Mouse (Mus musculus) intestine, embryonic 15.5 days (tissue): ENCODE data around the gene Heg1. TPM values are rescaled to one million over a fixed set of nuclear protein-coding genes. Genes with fewer than 3 reads are reported as not detected.

ENCODE experiments used
- ATAC-seq: fragments of 200-750 bp; cut with Nextera tagmentation; 2 replicates; pipeline ENCODE4 v1.8.0; 2017; ENCODE audit warnings: moderate TSS enrichment, moderate library complexity
- H3K27ac ChIP-seq: fragments of 300-500 bp; sonication (generic); 2 replicates; pipeline ENCODE4 v1.5.1; 2015; ENCODE audit warnings: mild to moderate bottlenecking, inconsistent platforms
- H3K27me3 ChIP-seq: fragments of 300-500 bp; sonication (generic); replicated peaks from 2 replicates; pipeline ENCODE4 v1.6.1; 2015; ENCODE audit warnings: inconsistent platforms
- H3K36me3 ChIP-seq: fragments of 300-500 bp; sonication (generic); 2 replicates; pipeline ENCODE4 v1.6.1; 2015; ENCODE audit warnings: inconsistent platforms
- H3K4me1 ChIP-seq: fragments of 300-500 bp; sonication (generic); replicated peaks from 2 replicates; pipeline ENCODE4 v1.6.1; 2015; ENCODE audit warnings: inconsistent platforms
- H3K4me2 ChIP-seq: fragments of 300-500 bp; sonication (generic); replicated peaks from 2 replicates; pipeline ENCODE4 v1.6.1; 2015; ENCODE audit warnings: mild to moderate bottlenecking, inconsistent platforms
- H3K4me3 ChIP-seq: fragments of 300-500 bp; sonication (generic); replicated peaks from 2 replicates; pipeline ENCODE4 v1.5.1; 2015; ENCODE audit warnings: inconsistent platforms
- H3K9ac ChIP-seq: fragments of 300-500 bp; sonication (generic); 2 replicates; pipeline ENCODE4 v1.6.1; 2015; ENCODE audit warnings: inconsistent platforms
- H3K9me3 ChIP-seq: fragments of 300-500 bp; sonication (generic); 2 replicates; pipeline ENCODE4 v1.6.1; 2016; ENCODE audit warnings: inconsistent platforms
- WGBS: fragments of 180-500 bp; shearing (Covaris S2); methylation state at CpG from one replicate; pipeline ENCODE4 v1.1.7; 2015; 5-methylcytosine and 5-hydroxymethylcytosine counted together
- polyA plus RNA-seq: library from polyadenylated mRNA; unstranded; fragments of >200 nt; fragmentation: Nextera tagmentation; extraction: Ambion mirVana; gene quantifications from 2 replicates; pipeline ENCODE4 v1.2.1, GENCODE M21; 2015

Heg1 gene
- polyA plus RNA-seq, 1 experiment from 2014 or later = 21.2 TPM

GRCm38 (mm10) chr16:33755961-33756360, 71.8 kb downstream of the Heg1 start:
- peaks cover 14% of the 10 kb centered on the region; the same call in 1 of the 2 replicates for H3K36me3 ChIP-seq
- no peak overlapping the region for H3K4me2 ChIP-seq
- H3K9ac ChIP-seq = no peak overlapping the region
- peaks cover 5% of the 10 kb centered on the region; the same call in 1 of the 2 replicates for H3K4me1 ChIP-seq
- H3K4me3 ChIP-seq = no peak overlapping the region
- no peak for ATAC-seq
- no peak overlapping the region for H3K27ac ChIP-seq
- no peaks in the 10 kb centered on the region for H3K27me3 ChIP-seq
- WGBS = 57% methylated on average over 16 of the region's 16 CpGs
- H3K9me3 ChIP-seq = no peaks in the 10 kb centered on the region

GRCm38 (mm10) chr16:33756396-33756795, 72.2 kb downstream of the Heg1 start:
- no peak for ATAC-seq
- Histone ChIP-seq H3K4me1 (peaks cover 5% of the 10 kb centered on the region; the same call in 1 of the 2 replicates), H3K36me3 (peaks cover 14% of the 10 kb centered on the region), H3K9me3 (no peaks in the 10 kb centered on the region), H3K27me3 (no peaks in the 10 kb centered on the region), H3K4me3 (no peak overlapping the region), H3K9ac (no peak overlapping the region), H3K4me2 (no peak overlapping the region), H3K27ac (no peak overlapping the region)
- WGBS = 66% methylated on average over 6 of the region's 6 CpGs

GRCm38 (mm10) chr16:33759207-33759606, 75.0 kb downstream of the Heg1 start:
- Histone ChIP-seq H3K36me3 (peaks cover 16% of the 10 kb centered on the region), H3K9me3 (no peaks in the 10 kb centered on the region), H3K27me3 (no peaks in the 10 kb centered on the region), H3K9ac (no peak overlapping the region), H3K27ac (no peak overlapping the region), H3K4me1 (peaks cover 10% of the 10 kb centered on the region), H3K4me3 (no peak overlapping the region), H3K4me2 (no peak overlapping the region)
- WGBS = 76% methylated on average over 7 of the region's 7 CpGs
- ATAC-seq = peak; percentile 59

- Histone ChIP-seq H3K27me3 (no peaks in the 10 kb centered on the region), H3K9me3 (no peaks in the 10 kb centered on the region), H3K36me3 (peaks cover 12% of the 10 kb centered on the region), H3K4me2 (no peak overlapping the region), H3K4me1 (peaks cover 10% of the 10 kb centered on the region), H3K9ac (no peak overlapping the region), H3K4me3 (no peak overlapping the region), H3K27ac (peak overlapping the region; percentile 54; the same call in 1 of the 2 replicates)
- no peak for ATAC-seq
- WGBS = 40% methylated on average over 5 of the region's 5 CpGs
These were observed 76.4 kb downstream of the Heg1 start for GRCm38 (mm10) chr16:33760542-33760941.

- H3K36me3 ChIP-seq = peaks cover 11% of the 10 kb centered on the region
- 80% methylated on average over 11 of the region's 11 CpGs for WGBS
- peaks cover 10% of the 10 kb centered on the region for H3K4me1 ChIP-seq
These were observed 76.8 kb downstream of the Heg1 start for GRCm38 (mm10) chr16:33760996-33761395.

GRCm38 (mm10) chr16:33764501-33765193, 80.5 kb downstream of the Heg1 start:
- WGBS = 40% methylated on average over 12 of the region's 12 CpGs
- H3K27ac ChIP-seq = peak overlapping the region; percentile 86
- no peak overlapping the region for H3K9ac ChIP-seq
- no peak overlapping the region for H3K4me3 ChIP-seq
- no peaks in the 10 kb centered on the region for H3K9me3 ChIP-seq
- H3K4me1 ChIP-seq = peaks cover 12% of the 10 kb centered on the region
- peak overlapping the region; percentile 37; the same call in 1 of the 2 replicates for H3K4me2 ChIP-seq
- H3K27me3 ChIP-seq = no peaks in the 10 kb centered on the region
- peaks cover 7% of the 10 kb centered on the region; the same call in 1 of the 2 replicates for H3K36me3 ChIP-seq
- peak; percentile 91 for ATAC-seq

More at GRCm38 (mm10) chr16:33760996-33761395, 76.8 kb downstream of the Heg1 start:
- Histone ChIP-seq H3K4me3 (no peak overlapping the region), H3K27me3 (no peaks in the 10 kb centered on the region), H3K4me2 (no peak overlapping the region), H3K9me3 (no peaks in the 10 kb centered on the region), H3K9ac (no peak overlapping the region), H3K27ac (peak overlapping the region; percentile 54)
- ATAC-seq = no peak

- Histone ChIP-seq H3K27me3 (no peaks in the 10 kb centered on the region), H3K9me3 (no peaks in the 10 kb centered on the region), H3K9ac (no peak overlapping the region), H3K36me3 (peaks cover 7% of the 10 kb centered on the region; the same call in 1 of the 2 replicates), H3K27ac (peak overlapping the region; percentile 86), H3K4me3 (no peak overlapping the region), H3K4me2 (no peak overlapping the region), H3K4me1 (peaks cover 10% of the 10 kb centered on the region)
- no peak for ATAC-seq
- 91% methylated on average over 2 of the region's 2 CpGs for WGBS
These were observed 81.3 kb downstream of the Heg1 start for GRCm38 (mm10) chr16:33765477-33765876.

- H3K4me3 ChIP-seq = no peak overlapping the region
- peak; percentile 34; the same call in 1 of the 2 replicates for ATAC-seq
- no peak overlapping the region for H3K4me2 ChIP-seq
- H3K9ac ChIP-seq = no peak overlapping the region
- no peaks in the 10 kb centered on the region for H3K27me3 ChIP-seq
- H3K9me3 ChIP-seq = no peaks in the 10 kb centered on the region
- H3K36me3 ChIP-seq = peaks cover 2% of the 10 kb centered on the region; the same call in 1 of the 2 replicates
- peak overlapping the region; percentile 86; the same call in 1 of the 2 replicates for H3K27ac ChIP-seq
- H3K4me1 ChIP-seq = peaks cover 7% of the 10 kb centered on the region
- WGBS = 74% methylated on average over 12 of the region's 12 CpGs
These were observed 82.1 kb downstream of the Heg1 start for GRCm38 (mm10) chr16:33766309-33766708.

- H3K4me3 ChIP-seq = no peak overlapping the region
- no peaks in the 10 kb centered on the region for H3K27me3 ChIP-seq
- ATAC-seq = no peak
- 0 out of 2 replicates have a peak, but pooled peaks cover 2% of the 10 kb centered on the region for H3K36me3 ChIP-seq
- 61% methylated on average over 15 of the region's 15 CpGs for WGBS
- no peak overlapping the region for H3K4me2 ChIP-seq
- peaks cover 7% of the 10 kb centered on the region for H3K4me1 ChIP-seq
- H3K27ac ChIP-seq = no peak overlapping the region
- H3K9ac ChIP-seq = no peak overlapping the region
- H3K9me3 ChIP-seq = no peaks in the 10 kb centered on the region
These were observed 82.6 kb downstream of the Heg1 start for GRCm38 (mm10) chr16:33766757-33767156.

GRCm38 (mm10) chr16:33768491-33769278, 84.5 kb downstream of the Heg1 start:
- Histone ChIP-seq H3K36me3 (no peaks in the 10 kb centered on the region), H3K9ac (no peak overlapping the region), H3K4me1 (peaks cover 2% of the 10 kb centered on the region; the same call in 1 of the 2 replicates), H3K27me3 (no peaks in the 10 kb centered on the region), H3K27ac (no peak overlapping the region), H3K9me3 (no peaks in the 10 kb centered on the region), H3K4me2 (no peak overlapping the region), H3K4me3 (no peak overlapping the region)
- no peak for ATAC-seq
- 89% methylated on average over 3 of the region's 3 CpGs for WGBS

- Histone ChIP-seq H3K36me3 (no peaks in the 10 kb centered on the region), H3K4me3 (no peak overlapping the region), H3K9ac (no peak overlapping the region), H3K27ac (no peak overlapping the region), H3K4me1 (peaks cover 8% of the 10 kb centered on the region; the same call in 1 of the 2 replicates), H3K9me3 (no peaks in the 10 kb centered on the region), H3K27me3 (no peaks in the 10 kb centered on the region), H3K4me2 (no peak overlapping the region)
- no peak for ATAC-seq
- 70% methylated on average over 7 of the region's 7 CpGs for WGBS
These were observed 85.7 kb downstream of the Heg1 start for GRCm38 (mm10) chr16:33769848-33770247.

- 81% methylated on average over 4 of the region's 4 CpGs for WGBS
- Histone ChIP-seq H3K4me3 (no peak overlapping the region), H3K27ac (no peak overlapping the region), H3K9me3 (no peaks in the 10 kb centered on the region), H3K27me3 (no peaks in the 10 kb centered on the region), H3K4me2 (no peak overlapping the region), H3K36me3 (no peaks in the 10 kb centered on the region), H3K9ac (no peak overlapping the region), H3K4me1 (peaks cover 8% of the 10 kb centered on the region; the same call in 1 of the 2 replicates)
- ATAC-seq = no peak
These were observed 86.7 kb downstream of the Heg1 start for GRCm38 (mm10) chr16:33770778-33771454.
